Mouse (Mus musculus) hindbrain, embryonic 13.5 days (tissue): ENCODE measurements around the gene Slc44a2. TPM values are rescaled to one million over a fixed set of nuclear protein-coding genes. Genes with fewer than 3 reads are reported as not detected.
"Not testable (repeated sequence)": the region's sequence is repeated elsewhere in the genome, so short reads cannot be mapped to it uniquely, and the experiment has no call there.

Source experiments
- ATAC-seq: fragments of 200-750 bp; cut with Nextera tagmentation; 2 replicates; pipeline ENCODE4 v1.8.0; 2017; ENCODE audit warnings: moderate TSS enrichment; ENCODE audit not compliant: low FRiP score
- H3K27ac ChIP-seq: fragments of 300-500 bp; sonication (generic); 2 replicates; pipeline ENCODE4 v1.5.1; 2015; ENCODE audit warnings: inconsistent platforms, mild to moderate bottlenecking, moderate library complexity
- H3K27me3 ChIP-seq: fragments of 300-500 bp; sonication (generic); 2 replicates; pipeline ENCODE4 v1.6.1; 2015; ENCODE audit warnings: mild to moderate bottlenecking, inconsistent platforms
- H3K36me3 ChIP-seq: fragments of 300-500 bp; sonication (generic); 2 replicates; pipeline ENCODE4 v1.6.1; 2015; ENCODE audit warnings: mild to moderate bottlenecking, inconsistent platforms
- H3K4me1 ChIP-seq: fragments of 300-500 bp; sonication (generic); replicated peaks from 2 replicates; pipeline ENCODE4 v1.6.1; 2015; ENCODE audit warnings: inconsistent platforms
- H3K4me2 ChIP-seq: fragments of 300-500 bp; sonication (generic); 2 replicates; pipeline ENCODE4 v1.6.1; 2015; ENCODE audit warnings: inconsistent platforms, mild to moderate bottlenecking, moderate library complexity
- H3K4me3 ChIP-seq: fragments of 300-500 bp; sonication (generic); 2 replicates; pipeline ENCODE4 v1.5.1; 2015; ENCODE audit warnings: mild to moderate bottlenecking, inconsistent platforms
- H3K9ac ChIP-seq: fragments of 300-500 bp; sonication (generic); 2 replicates; pipeline ENCODE4 v1.6.1; 2015; ENCODE audit warnings: mild to moderate bottlenecking, inconsistent platforms
- H3K9me3 ChIP-seq: fragments of 300-500 bp; sonication (generic); 2 replicates; pipeline ENCODE4 v1.6.1; 2016; ENCODE audit warnings: inconsistent platforms
- WGBS: fragments of 180-500 bp; shearing (Covaris S2); methylation state at CpG from one replicate; pipeline ENCODE4 v1.1.7; 2015; 5-methylcytosine and 5-hydroxymethylcytosine counted together
- polyA plus RNA-seq: library from polyadenylated mRNA; unstranded; fragments of >200 nt; fragmentation: Nextera tagmentation; extraction: Ambion mirVana; gene quantifications from 2 replicates; pipeline ENCODE4 v1.2.1, GENCODE M21; 2015

Slc44a2 gene
- polyA plus RNA-seq, 1 experiment from 2014 or later, result 68.1 TPM

- 10% methylated on average over 35 of the region's 35 CpGs for WGBS
- Histone ChIP-seq H3K27me3 (peaks cover 18% of the 10 kb centered on the region), H3K27ac (no peak within 1 kb of the TSS), H3K9me3 (no peaks in the 10 kb centered on the region), H3K36me3 (no peaks in the 10 kb centered on the region), H3K4me3 (peak within 1 kb of the TSS; percentile 25), H3K4me1 (no peaks in the 10 kb centered on the region), H3K4me2 (peak within 1 kb of the TSS; percentile 39), H3K9ac (peak within 1 kb of the TSS; percentile 29; the same call in 1 of the 2 replicates)
- no peak for ATAC-seq
Observed at GRCm38 (mm10) chr9:21312134-21312533, 8.4 kb upstream of the Slc44a2 start, which contains the start of gene Ap1m2. Ap1m2 (minus strand) TSS chr9:21312337.

GRCm38 (mm10) chr9:21313394-21313793 lies 7.1 kb upstream of the Slc44a2 start:
- no peak overlapping the region for H3K4me3 ChIP-seq
- H3K4me1 ChIP-seq, result no peaks in the 10 kb centered on the region
- no peak overlapping the region for H3K27ac ChIP-seq
- H3K9ac ChIP-seq, result no peak overlapping the region
- H3K9me3 ChIP-seq, result no peaks in the 10 kb centered on the region
- H3K4me2 ChIP-seq, result no peak overlapping the region
- no peaks in the 10 kb centered on the region for H3K36me3 ChIP-seq
- 7% methylated on average over 11 of the region's 11 CpGs for WGBS
- ATAC-seq, result no peak
- peaks cover 18% of the 10 kb centered on the region for H3K27me3 ChIP-seq

- H3K9me3 ChIP-seq, result no peaks in the 10 kb centered on the region
- H3K4me1 ChIP-seq, result no peaks in the 10 kb centered on the region
- no peak overlapping the region for H3K4me3 ChIP-seq
- peaks cover 18% of the 10 kb centered on the region for H3K27me3 ChIP-seq
- no peak overlapping the region for H3K4me2 ChIP-seq
- H3K36me3 ChIP-seq, result no peaks in the 10 kb centered on the region
- no peak for ATAC-seq
- no peak overlapping the region for H3K27ac ChIP-seq
- WGBS, result 94% methylated on average over 9 of the region's 9 CpGs
- no peak overlapping the region for H3K9ac ChIP-seq
Observed at GRCm38 (mm10) chr9:21314367-21315140, 5.9 kb upstream of the Slc44a2 start.

GRCm38 (mm10) chr9:21315421-21315820 lies 5.1 kb upstream of the Slc44a2 start:
- Histone ChIP-seq H3K9me3 (no peaks in the 10 kb centered on the region), H3K4me1 (peaks cover 3% of the 10 kb centered on the region; the same call in 1 of the 2 replicates), H3K27ac (no peak overlapping the region), H3K9ac (no peak overlapping the region), H3K27me3 (peaks cover 18% of the 10 kb centered on the region), H3K4me2 (no peak overlapping the region), H3K4me3 (no peak overlapping the region), H3K36me3 (no peaks in the 10 kb centered on the region)
- WGBS, result 55% methylated on average over 5 of the region's 5 CpGs
- no peak for ATAC-seq

- WGBS, result 81% methylated on average over 7 of the region's 7 CpGs
Observed at GRCm38 (mm10) chr9:21316696-21317095, 3.8 kb upstream of the Slc44a2 start.

GRCm38 (mm10) chr9:21318792-21319191 lies 1.7 kb upstream of the Slc44a2 start:
- H3K27ac ChIP-seq, result no peak overlapping the region
- no peaks in the 10 kb centered on the region for H3K9me3 ChIP-seq
- no peak overlapping the region for H3K4me3 ChIP-seq
- H3K4me2 ChIP-seq, result no peak overlapping the region
- H3K27me3 ChIP-seq, result no peaks in the 10 kb centered on the region
- H3K9ac ChIP-seq, result no peak overlapping the region
- ATAC-seq, result no peak
- no peaks in the 10 kb centered on the region for H3K36me3 ChIP-seq
- WGBS, result 92% methylated on average over 6 of the region's 6 CpGs
- peaks cover 21% of the 10 kb centered on the region for H3K4me1 ChIP-seq

More at GRCm38 (mm10) chr9:21316696-21317095, 3.8 kb upstream of the Slc44a2 start:
- Histone ChIP-seq H3K9ac (no peak overlapping the region), H3K4me2 (no peak overlapping the region), H3K27ac (no peak overlapping the region), H3K4me3 (no peak overlapping the region), H3K36me3 (no peaks in the 10 kb centered on the region), H3K9me3 (no peaks in the 10 kb centered on the region), H3K4me1 (peaks cover 10% of the 10 kb centered on the region), H3K27me3 (peaks cover 11% of the 10 kb centered on the region)
- no peak for ATAC-seq

- no peak for ATAC-seq
- H3K27me3 ChIP-seq, result no peaks in the 10 kb centered on the region
- no peak overlapping the region for H3K9ac ChIP-seq
- H3K4me2 ChIP-seq, result no peak overlapping the region
- WGBS, result 95% methylated on average over 4 of the region's 4 CpGs
- H3K27ac ChIP-seq, result no peak overlapping the region
- no peak overlapping the region for H3K4me3 ChIP-seq
- 0 out of 2 replicates have a peak, but pooled peaks cover 2% of the 10 kb centered on the region for H3K36me3 ChIP-seq
- peaks cover 21% of the 10 kb centered on the region for H3K4me1 ChIP-seq
- no peaks in the 10 kb centered on the region for H3K9me3 ChIP-seq
Observed at GRCm38 (mm10) chr9:21319503-21319902, 995 bp upstream of the Slc44a2 start.

- no peaks in the 10 kb centered on the region for H3K27me3 ChIP-seq
- H3K36me3 ChIP-seq, result 0 out of 2 replicates have a peak, but pooled peaks cover 2% of the 10 kb centered on the region
- peak; percentile 59 for ATAC-seq
- H3K4me1 ChIP-seq, result peaks cover 21% of the 10 kb centered on the region
- H3K27ac ChIP-seq, result no peak overlapping the region; the same call in 1 of the 2 replicates
- 29% methylated on average over 4 of the region's 4 CpGs for WGBS
- peak overlapping the region; percentile 86 for H3K9ac ChIP-seq
- no peaks in the 10 kb centered on the region for H3K9me3 ChIP-seq
- peak overlapping the region; percentile 96 for H3K4me2 ChIP-seq
- H3K4me3 ChIP-seq, result peak overlapping the region; percentile 78
Observed at GRCm38 (mm10) chr9:21320280-21320618, 249 bp upstream of the Slc44a2 start.

GRCm38 (mm10) chr9:21321513-21321835 lies 976 bp downstream of the Slc44a2 start:
- Histone ChIP-seq H3K36me3 (0 out of 2 replicates have a peak, but pooled peaks cover 3% of the 10 kb centered on the region), H3K4me1 (peaks cover 21% of the 10 kb centered on the region), H3K4me2 (peak overlapping the region; percentile 96), H3K27ac (peak overlapping the region; percentile 70; the same call in 1 of the 2 replicates), H3K4me3 (peak overlapping the region; percentile 78), H3K9me3 (no peaks in the 10 kb centered on the region), H3K27me3 (no peaks in the 10 kb centered on the region), H3K9ac (peak overlapping the region; percentile 86)
- WGBS, result 20% methylated on average over 6 of the region's 6 CpGs
- peak; percentile 22; the same call in 1 of the 2 replicates for ATAC-seq

- Histone ChIP-seq H3K4me2 (peak overlapping the region; percentile 96), H3K27ac (no peak overlapping the region), H3K4me3 (peak overlapping the region; percentile 78), H3K36me3 (0 out of 2 replicates have a peak, but pooled peaks cover 5% of the 10 kb centered on the region), H3K4me1 (peaks cover 21% of the 10 kb centered on the region), H3K27me3 (no peaks in the 10 kb centered on the region), H3K9ac (no peak overlapping the region), H3K9me3 (no peaks in the 10 kb centered on the region)
- ATAC-seq, result no peak
- WGBS, result 85% methylated on average over 19 of the region's 19 CpGs
Observed at GRCm38 (mm10) chr9:21322211-21322916, 1.9 kb downstream of the Slc44a2 start.

GRCm38 (mm10) chr9:21322917-21323297 lies 2.4 kb downstream of the Slc44a2 start:
- 0 out of 2 replicates have a peak overlapping the region, but pooled peaks have one; percentile 96 for H3K4me2 ChIP-seq
- ATAC-seq, H3K27me3 ChIP-seq, H3K36me3 ChIP-seq, H3K27ac ChIP-seq, H3K4me3 ChIP-seq, H3K9me3 ChIP-seq, H3K9ac ChIP-seq: not testable (repeated sequence)
- peaks cover 21% of the 10 kb centered on the region for H3K4me1 ChIP-seq
- WGBS, result 85% methylated on average over 8 of the region's 8 CpGs

GRCm38 (mm10) chr9:21324269-21324668 lies 3.8 kb downstream of the Slc44a2 start:
- peaks cover 21% of the 10 kb centered on the region for H3K4me1 ChIP-seq
- H3K27me3 ChIP-seq, result no peaks in the 10 kb centered on the region
- no peaks in the 10 kb centered on the region for H3K9me3 ChIP-seq
- no peak overlapping the region for H3K4me2 ChIP-seq
- 84% methylated on average over 11 of the region's 11 CpGs for WGBS
- ATAC-seq, result no peak
- H3K4me3 ChIP-seq, result no peak overlapping the region
- H3K36me3 ChIP-seq, result 0 out of 2 replicates have a peak, but pooled peaks cover 5% of the 10 kb centered on the region
- H3K9ac ChIP-seq, result no peak overlapping the region
- no peak overlapping the region for H3K27ac ChIP-seq
